Mouse (Mus musculus): ENCODE results near the gene Akip1. TPM values are rescaled to one million over a fixed set of nuclear protein-coding genes. Genes with fewer than 3 reads are reported as not detected.
A peak's percentile ranks its signal among the peaks of the same experiment; 100 is the strongest.

The Akip1 gene
- polyA plus RNA-seq, 1 experiment from 2014 or later, result 15.5 TPM

GRCm38 (mm10) chr7:109752008-109752925 is 48.8 kb downstream of the Akip1 start, which contains the start of gene Tmem9b:
Tmem9b (minus strand) TSS chr7:109752875.
- H3K4me1 ChIP-seq (replicated peaks), result peaks cover 33% of the 10 kb centered on the region
- H3K9me3 ChIP-seq, result no peaks in the 10 kb centered on the region
- peak; percentile 92 for ATAC-seq (ENCODE audit: low FRiP score)
- H3K27ac ChIP-seq, result peak within 1 kb of the TSS; percentile 93
- H3K4me3 ChIP-seq, result peak within 1 kb of the TSS; percentile 86
- no peaks in the 10 kb centered on the region for H3K27me3 ChIP-seq
- peak within 1 kb of the TSS; percentile 95 for H3K9ac ChIP-seq
- WGBS, result under 1% methylated on average over 74 of the region's 74 CpGs
- peak within 1 kb of the TSS; percentile 87 for H3K4me2 ChIP-seq
- H3K36me3 ChIP-seq, result peaks cover 11% of the 10 kb centered on the region

GRCm38 (mm10) chr7:109754034-109754433 is 50.5 kb downstream of the Akip1 start:
- Histone ChIP-seq H3K36me3 (peaks cover 2% of the 10 kb centered on the region; the same call in 1 of the 2 replicates), H3K27me3 (no peaks in the 10 kb centered on the region), H3K27ac (no peak overlapping the region), H3K4me1 (replicated peaks) (peaks cover 33% of the 10 kb centered on the region), H3K9ac (0 out of 2 replicates have a peak overlapping the region, but pooled peaks have one; percentile 95), H3K9me3 (no peaks in the 10 kb centered on the region), H3K4me2 (no peak overlapping the region), H3K4me3 (no peak overlapping the region)
- WGBS, result 93% methylated on average over 8 of the region's 8 CpGs
- no peak for ATAC-seq (ENCODE audit: low FRiP score)

GRCm38 (mm10) chr7:109756291-109756690 is 52.8 kb downstream of the Akip1 start:
- Histone ChIP-seq H3K9ac (no peak overlapping the region), H3K4me2 (no peak overlapping the region), H3K4me3 (no peak overlapping the region), H3K9me3 (no peaks in the 10 kb centered on the region), H3K27ac (no peak overlapping the region), H3K4me1 (replicated peaks) (peaks cover 23% of the 10 kb centered on the region), H3K36me3 (no peaks in the 10 kb centered on the region; the same call in 1 of the 2 replicates), H3K27me3 (no peaks in the 10 kb centered on the region)
- no peak for ATAC-seq (ENCODE audit: low FRiP score)
- WGBS, result 95% methylated on average over 3 of the region's 3 CpGs

Other genes starting within 250 kb of the Akip1 start
- 0.22 and 0.34 TPM in 2 replicates for gene Trim66, start 195.6 kb upstream of the Akip1 start, polyA plus RNA-seq (2015; fragmentation: Nextera tagmentation; extraction: Ambion mirVana)
- 89.0 TPM in 2 replicates for gene Rpl27a, start 184.5 kb upstream of the Akip1 start, polyA plus RNA-seq (2015; fragmentation: Nextera tagmentation; extraction: Ambion mirVana)
- 22.6 and 25.6 TPM in 2 replicates for gene St5, start 85 bp upstream of the Akip1 start, polyA plus RNA-seq (2015; fragmentation: Nextera tagmentation; extraction: Ambion mirVana)
- gene BC051019, start 20.2 kb downstream of the Akip1 start, polyA plus RNA-seq (2015; fragmentation: Nextera tagmentation; extraction: Ambion mirVana), result 0.16 and 1.00 TPM in 2 replicates
- 0.42 TPM in 1 of 2 replicates, not detected in the other for gene Ascl3, start 28.0 kb downstream of the Akip1 start, polyA plus RNA-seq (2015; fragmentation: Nextera tagmentation; extraction: Ambion mirVana)
- 110 and 113 TPM in 2 replicates for gene Tmem9b, start 49.2 kb downstream of the Akip1 start, polyA plus RNA-seq (2015; fragmentation: Nextera tagmentation; extraction: Ambion mirVana)
- gene Nrip3, start 78.3 kb downstream of the Akip1 start, polyA plus RNA-seq (2015; fragmentation: Nextera tagmentation; extraction: Ambion mirVana), result 3.9 and 4.1 TPM in 2 replicates
- 1.4 and 1.9 TPM in 2 replicates for gene Scube2, start 162.0 kb downstream of the Akip1 start, polyA plus RNA-seq (2015; fragmentation: Nextera tagmentation; extraction: Ambion mirVana)

Data from hindbrain, embryonic 13.5 days (tissue).